Mouse (Mus musculus): ENCODE results near the gene Stum.
"Not testable (repeated sequence)": the region's sequence is repeated elsewhere in the genome, so short reads cannot be mapped to it uniquely, and the experiment has no call there.

The Stum gene

DNA sequence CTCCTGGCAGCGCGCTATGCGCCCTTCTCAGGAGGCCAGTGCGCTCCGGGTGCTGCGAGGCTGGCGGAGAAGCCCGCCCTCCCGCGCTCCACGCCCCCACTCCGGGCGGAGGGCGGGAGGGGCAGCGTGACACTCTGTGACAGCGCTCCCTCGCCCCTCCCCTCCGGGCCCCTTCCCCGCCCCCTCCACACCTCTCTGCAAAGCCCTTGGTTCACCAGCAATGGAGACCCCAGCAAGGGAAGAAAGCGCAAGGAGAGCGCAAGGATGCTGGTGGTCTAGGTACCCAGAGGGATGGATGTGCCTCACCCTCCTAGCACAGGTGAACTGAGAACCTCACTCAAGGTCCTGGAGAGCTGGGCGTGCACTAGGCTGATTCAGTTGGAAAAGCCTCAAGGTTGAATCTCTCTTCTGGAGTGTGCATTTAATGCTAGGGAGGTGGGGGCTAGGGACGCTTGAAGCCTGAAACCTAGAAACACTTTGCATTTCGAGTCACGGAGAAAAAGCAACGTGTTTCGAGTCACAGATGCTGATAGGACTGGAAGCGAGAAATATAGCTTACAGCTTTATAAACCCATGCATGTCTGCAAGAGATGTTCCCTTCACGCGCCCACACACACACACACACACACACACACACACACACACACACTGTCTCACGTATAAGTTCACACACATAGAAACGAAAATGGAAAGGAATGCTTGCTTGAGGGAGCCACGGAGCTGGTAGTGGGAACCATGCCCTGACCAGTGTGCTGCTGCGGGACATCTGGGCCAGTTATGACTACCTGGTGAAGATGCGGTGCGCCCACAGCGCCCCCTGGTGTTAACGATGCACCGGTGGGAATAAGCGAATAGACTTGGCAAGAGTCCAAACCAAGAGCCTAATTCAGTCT, at the start of gene Stum:
Gene Stum (minus strand): TSS at position 106 of the 893 bp plus-strand sequence.
- DNase-seq (ENCODE audit: extremely low spot score, low spot score): peak; percentile 77

DNA sequence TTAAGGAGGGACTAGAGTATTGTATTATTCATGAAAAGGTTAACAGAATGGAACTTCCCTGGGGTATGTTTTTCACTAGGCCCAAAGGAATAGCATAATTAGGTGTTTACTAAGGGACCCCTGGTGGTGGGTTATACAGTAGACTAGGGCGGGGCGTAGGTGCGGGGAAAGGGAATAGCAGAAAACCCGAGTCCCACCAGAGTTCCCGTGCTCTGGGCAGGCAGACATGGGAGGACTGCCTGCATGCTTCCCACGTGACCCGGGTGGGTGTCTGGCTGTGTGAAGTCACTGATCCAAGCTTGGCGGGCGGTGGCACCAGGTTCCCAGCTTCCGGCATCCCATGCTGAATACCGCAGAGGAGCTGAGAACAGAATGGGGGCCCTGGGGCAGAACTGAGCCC, 49.4 kb upstream of the Stum start:
- DNase-seq (ENCODE audit: extremely low spot score, low spot score): no peak

DNA sequence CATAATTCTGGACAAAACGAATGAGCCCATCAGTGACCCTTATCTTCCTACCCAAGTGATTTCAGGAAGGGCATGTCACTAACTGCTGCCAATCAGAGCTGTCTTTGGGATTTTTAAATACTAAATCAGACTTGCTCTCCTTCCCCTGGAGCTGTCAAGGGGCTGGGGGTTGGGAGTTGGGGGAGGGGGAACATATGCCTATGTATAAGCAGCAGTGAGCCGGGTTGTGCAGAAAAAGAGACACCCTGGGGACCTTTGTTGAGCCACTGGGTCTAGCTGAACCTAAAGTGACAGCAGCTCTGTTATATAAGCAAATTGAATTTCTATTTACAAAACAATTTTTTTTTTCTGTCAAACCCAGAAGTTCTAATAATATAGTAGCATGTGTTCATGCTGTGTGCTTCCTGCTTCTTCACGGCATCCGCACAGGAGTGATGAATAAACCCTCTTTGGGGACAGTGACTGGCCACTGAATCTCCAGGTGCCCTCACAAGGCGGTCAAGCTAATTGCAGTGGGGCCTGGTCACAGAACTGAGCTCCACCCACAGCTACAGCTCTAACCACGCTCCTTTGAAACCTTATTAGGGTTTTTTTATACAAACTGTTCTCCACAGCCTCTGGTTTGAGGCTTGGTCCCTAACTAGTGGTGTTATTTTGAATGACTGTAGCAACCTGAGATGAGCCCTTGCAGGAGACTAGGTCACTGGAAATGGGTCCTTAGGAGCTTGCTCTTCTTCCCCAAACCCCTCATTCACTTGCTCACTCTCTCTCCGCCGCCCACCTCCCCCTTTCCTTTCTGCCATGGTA, 47.4 kb upstream of the Stum start:
- no peak for DNase-seq (ENCODE audit: extremely low spot score, low spot score)

DNA sequence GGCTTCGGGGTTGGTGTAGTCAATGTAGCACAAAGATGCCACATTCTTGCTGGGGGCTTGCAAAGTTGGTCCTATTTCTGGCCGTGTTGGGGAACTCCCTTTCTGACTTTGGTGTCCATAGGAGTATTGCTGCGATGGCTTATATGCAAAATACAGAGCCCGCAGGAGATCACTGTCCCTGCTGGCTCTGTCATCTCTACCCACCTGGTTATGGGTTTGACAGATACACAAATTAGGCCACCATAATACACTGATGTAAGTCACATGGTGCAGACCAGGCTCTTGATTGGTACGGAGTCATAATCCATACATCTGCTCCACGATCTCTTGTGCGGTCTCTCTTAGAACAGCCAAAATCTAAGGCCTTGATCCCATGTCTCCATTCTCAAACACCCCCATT, 46.5 kb upstream of the Stum start:
- no peak for DNase-seq (ENCODE audit: extremely low spot score, low spot score)

DNA sequence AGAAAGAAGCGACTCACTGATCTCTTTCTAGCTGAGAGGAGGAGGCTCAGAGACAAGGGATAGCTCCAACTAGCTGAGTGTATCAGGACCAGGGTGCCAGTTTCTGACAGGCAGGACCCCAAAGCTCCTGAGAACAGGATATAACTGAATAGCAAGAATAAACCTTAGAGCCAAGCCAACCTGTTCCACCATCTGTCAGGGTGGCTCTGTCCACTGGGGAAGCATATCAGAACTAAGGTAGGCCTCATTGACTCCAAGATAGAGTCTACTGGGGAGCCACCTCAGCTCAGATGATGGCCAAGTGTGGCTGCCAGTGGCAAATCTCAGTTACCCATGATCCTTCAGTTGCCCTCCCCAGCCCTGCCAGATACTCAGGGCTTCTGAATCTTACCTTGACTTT, 42.0 kb upstream of the Stum start:
- DNase-seq (ENCODE audit: extremely low spot score, low spot score): no peak

DNA sequence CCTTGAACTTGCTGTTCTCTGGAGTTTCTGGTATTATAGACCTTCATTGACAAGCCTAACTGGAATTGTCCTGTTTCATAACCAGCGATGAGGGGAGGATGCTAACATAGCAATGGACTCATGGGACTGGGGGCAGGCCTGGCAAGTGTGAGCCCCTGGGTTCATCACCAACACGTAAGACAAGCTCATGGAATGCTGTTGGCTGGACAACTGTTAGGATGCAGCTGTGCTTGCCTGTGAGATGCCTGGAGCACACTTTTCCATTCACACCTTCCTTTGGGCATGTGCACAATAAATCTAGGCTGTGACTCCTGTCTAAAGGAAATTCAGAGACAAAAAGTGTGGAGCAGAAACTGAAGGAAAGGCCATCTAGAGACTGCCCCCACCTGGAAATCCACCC, 40.0 kb upstream of the Stum start:
- DNase-seq (ENCODE audit: extremely low spot score, low spot score): no peak

DNA sequence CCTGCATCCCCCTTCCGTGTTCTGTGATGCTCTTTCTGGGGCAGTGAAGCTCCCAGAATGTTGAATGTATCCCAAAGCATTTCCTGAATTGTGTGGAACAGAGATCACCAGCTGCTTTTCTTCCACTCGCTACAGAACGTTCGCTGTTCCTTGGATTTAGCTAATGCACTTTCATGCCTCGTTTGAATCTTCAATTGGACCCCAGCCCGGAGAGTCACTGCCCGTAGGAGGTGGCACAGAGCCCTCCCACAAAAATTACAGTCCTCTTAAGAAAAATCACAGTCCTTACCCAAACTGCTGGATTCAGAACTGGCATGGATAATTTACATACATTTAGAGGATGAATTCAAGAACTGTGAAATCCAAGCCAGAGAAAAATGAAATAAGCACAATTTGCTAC, 36.9 kb upstream of the Stum start:
- DNase-seq (ENCODE audit: extremely low spot score, low spot score): no peak

DNA sequence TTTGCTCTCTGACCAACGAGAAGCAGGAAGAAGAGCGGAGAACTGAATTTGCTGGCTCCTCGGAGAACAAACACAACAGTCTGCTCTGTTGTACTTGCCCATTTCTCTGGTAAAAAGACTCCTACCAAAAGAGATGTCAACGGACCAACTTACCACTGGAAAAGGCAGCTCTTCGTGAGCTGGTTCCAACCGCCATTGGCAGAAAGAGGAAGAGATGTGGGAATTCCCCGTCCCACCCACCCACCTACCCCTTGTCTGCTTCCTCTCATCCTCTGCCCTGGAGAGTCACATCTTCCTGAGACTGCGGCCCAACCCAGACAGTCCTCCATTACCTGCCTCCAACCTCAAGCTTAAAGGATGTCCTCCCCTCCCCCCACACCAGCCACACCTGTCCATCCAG, 36.2 kb upstream of the Stum start:
- DNase-seq (ENCODE audit: extremely low spot score, low spot score): no peak

DNA sequence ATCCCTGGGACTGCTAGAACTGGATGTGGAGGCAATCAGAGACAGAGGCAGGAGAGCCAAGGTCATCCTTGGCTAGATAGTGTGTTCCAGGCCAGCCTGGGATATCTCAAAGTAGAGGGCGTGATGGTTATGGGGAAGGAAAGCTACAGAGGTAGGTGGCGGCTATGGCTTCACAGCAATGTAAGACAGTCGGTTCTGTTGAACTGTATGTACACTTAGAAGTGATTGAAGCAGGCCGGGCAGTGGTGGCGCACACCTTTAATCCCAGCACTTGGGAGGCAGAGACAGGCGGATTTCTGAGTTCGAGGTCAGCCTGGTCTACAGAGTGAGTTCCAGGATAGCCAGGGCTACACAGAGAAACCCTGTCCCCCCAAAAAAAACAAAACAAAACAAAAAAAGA, 35.6 kb upstream of the Stum start:
- not testable (repeated sequence) for DNase-seq (ENCODE audit: extremely low spot score, low spot score)

DNA sequence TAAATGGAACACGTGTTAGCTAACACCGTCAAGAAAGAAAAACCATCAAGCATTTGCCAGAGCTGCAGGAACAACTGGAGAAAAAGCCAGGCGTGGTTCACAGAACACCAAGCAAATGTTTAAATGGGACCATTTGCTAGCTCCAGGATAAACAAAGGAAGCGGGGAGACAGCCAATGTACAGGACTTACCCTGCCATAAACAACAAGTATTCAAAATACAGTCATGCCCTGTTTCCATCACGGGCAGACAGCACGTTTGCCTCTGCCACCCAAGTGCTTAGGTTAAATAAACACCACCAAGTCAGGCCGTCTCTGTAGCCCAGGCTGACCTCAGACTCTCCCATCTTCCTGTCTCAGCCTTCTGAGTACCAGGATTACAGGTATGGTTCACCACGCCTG, 35.1 kb upstream of the Stum start:
- DNase-seq (ENCODE audit: extremely low spot score, low spot score): no peak

DNA sequence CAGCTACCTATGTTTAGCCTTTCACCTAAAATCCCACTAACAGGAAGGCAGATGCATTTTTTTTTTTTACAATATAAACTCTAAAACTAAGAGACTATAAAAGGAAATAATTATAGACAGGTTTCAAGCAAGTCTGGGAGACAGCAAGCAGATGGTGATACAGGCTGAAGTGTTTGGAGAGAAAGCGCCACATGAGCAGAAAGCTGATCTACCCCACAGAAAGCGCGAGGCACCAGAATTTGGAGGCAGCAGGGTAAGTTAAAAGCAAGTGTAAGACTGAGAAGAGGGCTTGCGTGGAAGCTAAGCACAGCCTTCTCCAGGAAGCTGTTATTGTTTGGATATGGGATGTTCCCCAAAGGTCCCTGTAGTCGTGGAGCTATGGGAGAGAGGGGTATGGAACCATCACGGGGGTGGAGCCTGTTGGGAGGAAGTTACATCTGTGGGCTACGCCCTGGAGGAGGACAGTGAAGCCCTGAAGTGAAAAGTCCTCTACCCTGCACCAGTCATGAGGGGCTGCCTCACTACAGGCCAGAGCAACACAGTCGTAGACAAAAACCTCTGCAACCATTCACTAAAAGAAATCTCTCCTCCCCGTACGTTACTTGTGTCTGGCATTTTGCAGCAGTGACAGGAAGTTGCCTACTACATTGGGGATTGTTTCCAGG, 34.2 kb upstream of the Stum start:
- no peak for DNase-seq (ENCODE audit: extremely low spot score, low spot score)

DNA sequence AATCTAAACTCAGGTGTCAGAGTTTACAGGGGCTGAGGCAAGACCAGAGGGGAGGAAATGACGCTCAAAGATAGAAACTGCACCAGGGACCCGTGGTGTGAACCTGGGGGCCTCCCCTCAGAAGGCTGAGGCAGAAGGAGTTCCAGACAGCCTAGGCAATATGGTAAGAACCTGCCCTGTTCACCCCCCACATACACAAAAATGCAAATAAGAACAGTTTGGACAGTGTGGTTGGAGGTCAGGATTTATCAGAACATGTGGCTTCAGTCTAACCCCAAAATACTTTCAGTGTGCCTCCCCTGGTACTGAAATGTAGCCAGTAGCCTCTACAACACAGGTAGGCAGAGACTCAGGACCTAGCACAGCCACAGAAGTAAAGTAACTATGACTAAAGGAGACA, 30.8 kb upstream of the Stum start:
- DNase-seq (ENCODE audit: extremely low spot score, low spot score): no peak

DNA sequence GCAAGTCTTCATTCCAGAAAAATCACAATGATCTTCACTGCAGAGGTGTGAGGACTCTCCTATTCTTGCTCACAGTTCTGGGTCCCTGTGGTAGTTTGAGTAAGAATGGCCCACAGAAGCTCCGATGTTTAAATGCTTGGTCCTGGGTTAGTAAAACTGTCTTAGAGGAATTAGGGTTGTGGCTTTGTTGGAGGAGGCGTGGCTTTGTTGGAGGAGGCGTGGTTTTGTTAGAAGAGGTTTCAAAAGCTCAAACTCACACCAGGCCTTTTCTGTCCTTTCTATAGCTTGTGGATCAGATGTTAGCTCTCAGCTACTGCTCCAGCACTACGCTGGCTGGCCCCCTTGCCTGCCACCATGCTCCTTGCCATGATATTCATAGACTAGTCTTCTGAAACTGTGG, 27.6 kb upstream of the Stum start:
- no peak for DNase-seq (ENCODE audit: extremely low spot score, low spot score)

DNA sequence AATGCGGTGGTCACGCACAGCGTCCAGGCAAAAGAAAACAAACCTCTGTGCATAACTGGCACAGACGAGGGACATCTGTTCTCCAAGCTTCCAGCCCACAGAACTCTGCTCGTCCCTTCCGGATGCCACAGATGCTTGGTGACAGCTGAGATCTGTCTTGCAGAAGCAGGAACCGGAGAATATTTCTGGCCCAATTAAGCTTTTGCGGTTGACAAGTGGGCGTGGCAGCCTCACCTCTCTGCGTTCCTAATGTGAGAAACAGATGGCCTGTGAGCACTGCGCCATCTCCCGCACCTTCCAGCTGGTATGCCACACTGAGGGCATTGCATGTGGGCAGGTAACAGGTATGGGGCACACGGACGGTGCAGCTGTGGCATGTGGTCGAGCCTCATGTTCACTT, 27.1 kb upstream of the Stum start:
- DNase-seq (ENCODE audit: extremely low spot score, low spot score): no peak

DNA sequence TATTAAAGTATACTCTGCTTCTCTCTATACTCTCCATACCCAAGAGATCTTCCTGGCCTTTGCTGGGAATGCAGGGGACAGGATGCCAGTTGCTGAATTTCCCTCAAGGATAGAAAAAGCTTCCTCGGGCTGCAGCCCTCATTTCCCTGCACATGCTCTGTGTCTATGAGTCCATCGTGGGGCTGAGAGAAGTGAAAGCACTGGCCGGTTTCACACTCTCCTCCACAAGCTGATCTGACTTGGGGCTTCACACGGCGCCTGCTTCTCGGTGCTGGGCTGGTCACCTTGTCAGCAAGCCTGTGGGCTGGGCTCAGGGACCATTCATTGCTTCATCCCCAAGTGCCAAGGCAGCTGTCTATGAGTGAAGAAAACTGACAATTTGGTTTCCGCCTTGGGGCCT, 25.4 kb upstream of the Stum start:
- no peak for DNase-seq (ENCODE audit: extremely low spot score, low spot score)

DNA sequence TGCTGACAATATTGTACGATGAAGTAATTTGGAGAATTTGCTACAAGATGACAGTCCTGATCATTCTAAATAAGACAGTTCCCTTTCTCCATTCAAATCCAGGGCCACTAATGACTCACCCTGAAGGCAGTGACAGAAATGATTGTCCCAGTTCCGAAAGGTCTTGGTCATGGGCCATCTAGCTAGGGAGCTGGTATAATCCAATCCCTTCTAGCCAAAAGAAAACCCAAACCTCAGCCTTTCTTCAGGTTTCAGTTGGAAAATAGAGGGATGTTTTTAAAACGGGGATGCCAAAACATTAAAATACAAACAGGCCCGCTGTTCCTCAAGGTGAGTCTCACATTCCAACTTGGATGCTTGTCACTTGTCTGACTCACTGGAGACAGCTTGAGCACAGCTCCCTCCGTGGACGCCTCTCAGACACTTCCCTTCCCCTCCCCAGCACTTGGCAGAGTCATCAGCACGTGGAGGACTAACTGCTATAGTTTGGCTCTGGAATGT, 24.0 kb upstream of the Stum start:
- no peak for DNase-seq (ENCODE audit: extremely low spot score, low spot score)

DNA sequence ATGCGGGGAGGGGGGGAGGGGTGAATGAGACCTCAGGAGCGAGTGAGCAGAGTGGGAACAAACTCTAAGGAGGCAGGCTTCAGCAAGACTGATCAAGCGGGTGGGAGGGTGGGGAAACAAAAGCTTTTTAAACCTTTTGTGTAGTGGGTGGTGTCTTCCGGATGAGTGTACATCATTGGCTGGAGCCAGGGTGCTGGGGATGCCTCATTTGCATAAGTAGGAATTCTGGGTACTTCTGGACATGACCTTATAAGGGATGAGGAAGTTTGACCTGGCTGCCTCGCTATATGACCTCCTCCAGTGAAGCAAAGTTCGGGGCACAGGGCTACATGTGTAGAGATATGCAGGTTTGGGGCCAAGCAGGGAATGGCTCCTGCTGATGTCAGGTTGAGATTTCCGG, 23.0 kb upstream of the Stum start:
- no peak for DNase-seq (ENCODE audit: extremely low spot score, low spot score)

DNA sequence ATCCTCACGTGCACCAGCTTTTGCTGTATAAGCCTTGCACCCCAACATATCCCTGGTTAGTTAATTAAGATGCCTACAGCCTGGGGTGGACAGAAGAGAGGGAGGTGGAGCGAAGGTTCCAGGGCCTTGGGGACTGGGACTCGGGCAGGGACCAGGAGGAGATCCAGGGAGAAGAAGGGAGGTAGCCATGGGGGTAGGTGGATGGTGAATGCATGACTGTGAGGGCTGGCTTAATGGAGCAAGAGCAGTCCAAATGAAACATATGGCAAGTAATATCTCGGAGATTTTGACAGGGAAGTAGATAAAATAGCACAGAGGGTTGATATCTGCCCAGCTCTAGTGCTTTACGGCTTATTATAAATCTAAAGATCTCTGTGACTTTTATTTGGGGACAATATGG, 21.6 kb upstream of the Stum start:
- no peak for DNase-seq (ENCODE audit: extremely low spot score, low spot score)

DNA sequence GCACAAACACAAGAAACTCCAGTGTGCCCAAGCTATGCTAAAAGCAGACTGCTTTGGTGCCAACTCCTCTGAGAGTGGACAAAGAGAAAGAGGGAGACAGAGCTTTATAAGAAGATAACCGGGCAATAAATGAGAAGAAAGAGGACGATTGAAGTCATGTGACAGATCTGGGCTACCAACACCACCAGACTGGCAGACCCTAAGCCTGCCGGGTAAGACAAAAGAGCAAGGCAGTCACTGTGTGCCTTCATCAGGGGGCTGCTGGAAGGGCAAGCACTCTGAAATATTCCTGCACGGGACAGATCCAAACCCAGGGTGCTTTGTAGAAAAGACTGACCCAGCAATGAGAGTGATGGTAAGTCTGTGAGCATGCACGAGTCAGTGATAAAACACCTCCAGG, 20.2 kb upstream of the Stum start:
- no peak for DNase-seq (ENCODE audit: extremely low spot score, low spot score)

DNA sequence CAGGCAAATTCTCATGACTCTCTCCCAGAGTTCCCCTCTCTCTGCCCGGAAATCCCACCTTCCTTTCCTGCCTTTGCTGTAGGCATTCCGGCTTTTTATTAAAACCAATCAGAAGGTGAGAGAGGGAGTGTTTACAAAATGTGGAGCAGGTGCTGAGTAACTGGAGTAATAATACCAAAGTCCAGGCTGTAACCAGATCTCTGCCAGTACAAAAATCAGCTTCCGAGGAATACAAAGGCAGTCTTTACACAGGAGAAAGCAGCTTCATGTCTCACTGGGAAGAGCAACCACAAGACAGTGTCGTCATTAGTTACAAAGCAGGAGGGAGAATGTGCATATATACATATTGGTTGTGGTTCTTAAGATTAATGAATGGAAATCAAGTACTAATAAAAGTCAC, 19.3 kb upstream of the Stum start:
- DNase-seq (ENCODE audit: extremely low spot score, low spot score): no peak

DNA sequence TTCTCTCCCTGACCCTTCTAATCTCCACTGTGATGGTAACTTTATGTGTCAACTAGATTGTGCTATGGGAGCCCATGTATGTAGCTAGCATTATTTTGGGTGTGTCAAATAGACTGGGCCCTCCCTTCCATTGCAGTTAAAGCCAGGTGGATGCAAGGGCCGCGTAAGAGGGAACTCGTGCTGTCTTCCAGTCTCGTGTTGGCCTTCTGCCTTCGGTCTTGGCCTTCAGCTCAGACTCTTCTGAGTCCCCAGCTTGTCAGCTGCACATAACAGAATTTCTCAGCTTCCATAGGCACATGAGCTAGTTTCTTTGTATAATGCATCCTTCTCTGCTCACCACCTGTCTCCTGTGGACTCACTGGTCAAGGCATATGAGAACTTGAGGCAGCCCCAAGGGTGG, 17.3 kb upstream of the Stum start:
- no peak for DNase-seq (ENCODE audit: extremely low spot score, low spot score)

DNA sequence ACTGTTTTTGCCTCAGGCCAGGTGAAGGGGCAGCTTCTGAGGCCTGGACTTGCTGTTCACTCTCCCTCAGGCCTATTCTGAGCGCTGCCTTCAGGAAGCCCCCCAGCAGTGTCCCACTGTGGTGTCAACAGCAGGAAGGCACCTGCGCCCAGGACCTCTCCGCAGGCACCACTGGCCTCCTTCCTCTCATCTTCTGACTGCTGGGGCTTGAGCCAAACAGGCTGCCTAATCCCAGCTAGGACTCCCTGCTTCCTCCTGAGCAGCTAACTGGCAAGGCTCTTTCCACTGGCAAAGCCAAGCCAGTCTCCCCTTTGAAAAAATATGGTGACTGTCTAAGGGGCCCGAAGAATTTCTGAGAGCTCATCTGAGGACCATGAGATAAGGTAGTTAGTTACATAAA, 16.9 kb upstream of the Stum start:
- no peak for DNase-seq (ENCODE audit: extremely low spot score, low spot score)
